Mouse (Mus musculus) lung, postnatal 0 days (tissue): ENCODE results near the gene Efcab6. TPM values are rescaled to one million over a fixed set of nuclear protein-coding genes. Genes with fewer than 3 reads are reported as not detected.

Experiments used
- ATAC-seq: fragments of 200-750 bp; cut with Nextera tagmentation; 2 replicates; pipeline ENCODE4 v1.8.0; 2017; ENCODE audit warnings: moderate library complexity
- DNase-seq: peaks from one replicate; pipeline ENCODE4 v3.0.0-alpha.2; 2016; ENCODE audit warnings: low spot score
- H3K27ac ChIP-seq: fragments of 300-500 bp; sonication (generic); 2 replicates; pipeline ENCODE4 v1.5.1; 2014; ENCODE audit warnings: antibody characterized with exemption, mild to moderate bottlenecking, low read length, mixed read lengths
- H3K27me3 ChIP-seq: fragments of 300-500 bp; sonication (generic); replicated peaks from 2 replicates; pipeline ENCODE4 v1.6.1; 2014; ENCODE audit warnings: low read length, mixed read lengths; ENCODE audit not compliant: insufficient read depth
- H3K36me3 ChIP-seq: fragments of 300-500 bp; sonication (generic); 2 replicates; pipeline ENCODE4 v1.6.1; 2014; ENCODE audit warnings: low read length, mixed read lengths; ENCODE audit not compliant: insufficient read depth
- H3K4me1 ChIP-seq: fragments of 300-500 bp; sonication (generic); 2 replicates; pipeline ENCODE4 v1.6.1; 2014; ENCODE audit warnings: antibody characterized with exemption, low read depth, low read length, mixed read lengths; ENCODE audit not compliant: insufficient read depth
- H3K4me2 ChIP-seq: fragments of 300-500 bp; sonication (generic); replicated peaks from 2 replicates; pipeline ENCODE4 v1.6.1; 2014; ENCODE audit warnings: low read depth, mild to moderate bottlenecking, low read length, moderate library complexity, mixed read lengths
- H3K4me3 ChIP-seq: fragments of 300-500 bp; sonication (generic); 2 replicates; pipeline ENCODE4 v1.5.1; 2014; ENCODE audit warnings: low read depth, low read length
- H3K9ac ChIP-seq: fragments of 300-500 bp; sonication (generic); replicated peaks from 2 replicates; pipeline ENCODE4 v1.6.1; 2014; ENCODE audit warnings: low read depth, mild to moderate bottlenecking
- H3K9me3 ChIP-seq: fragments of 300-500 bp; sonication (generic); 2 replicates; pipeline ENCODE4 v1.6.1; 2016; ENCODE audit warnings: low read length, mixed read lengths
- CTCF ChIP-seq: IDR thresholded peaks from 2 replicates; pipeline ENCODE4 v1.5.1; 2016; ENCODE audit warnings: antibody characterized with exemption, mild to moderate bottlenecking
- EP300 ChIP-seq: IDR thresholded peaks from 2 replicates; pipeline ENCODE4 v1.6.1; 2016; ENCODE audit warnings: antibody characterized with exemption, mild to moderate bottlenecking, control low read depth
- WGBS: fragments of 180-500 bp; shearing (Covaris S2); extraction: QIAGEN DNeasy Blood & Tissue Kit; methylation state at CpG from one replicate; pipeline ENCODE4 v1.1.7; 2014; 5-methylcytosine and 5-hydroxymethylcytosine counted together
- polyA plus RNA-seq: library from polyadenylated mRNA; unstranded; fragments of >200 nt; fragmentation: Nextera tagmentation; extraction: Ambion mirVana; gene quantifications from 2 replicates; pipeline ENCODE4 v1.2.1, GENCODE M21; 2015

Efcab6 gene
- polyA plus RNA-seq, 1 experiment from 2014 or later: 0.63 TPM

DNA sequence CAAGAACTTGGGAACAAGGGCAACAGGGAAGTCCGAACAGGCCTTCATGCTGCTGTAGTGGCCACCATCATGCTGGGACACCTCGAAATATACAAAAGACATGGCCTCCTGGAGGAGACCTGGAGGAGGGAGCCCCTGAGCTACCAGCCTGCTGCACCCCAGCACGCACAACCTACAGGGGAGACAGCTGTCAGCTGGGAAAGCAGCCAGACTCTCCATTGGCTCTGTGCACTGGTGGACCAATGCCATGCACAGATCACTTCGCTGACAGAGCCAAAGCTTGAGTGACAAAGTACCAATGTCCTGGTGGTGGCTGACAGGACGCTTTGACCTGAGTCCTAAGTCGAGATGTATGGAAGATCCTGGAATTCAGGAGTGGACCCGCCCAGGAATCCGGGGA, 30.9 kb upstream of the Efcab6 start:
- Histone ChIP-seq H3K4me2 (no peak overlapping the region), H3K27ac (no peak overlapping the region), H3K4me3 (no peak overlapping the region), H3K9ac (no peak overlapping the region), H3K36me3 (no peaks in the 10 kb centered on the region), H3K9me3 (no peaks in the 10 kb centered on the region), H3K4me1 (no peaks in the 10 kb centered on the region), H3K27me3 (no peaks in the 10 kb centered on the region)
- WGBS: 63% methylated on average over 8 of the region's 8 CpGs
- ATAC-seq: no peak
- TF ChIP-seq EP300 (no peak), CTCF (no peak)
- no peak for DNase-seq

- no peak for DNase-seq
- H3K4me3 ChIP-seq: no peak overlapping the region
- ATAC-seq: no peak
- WGBS: 56% methylated on average over 7 of the region's 7 CpGs
- TF ChIP-seq CTCF (no peak), EP300 (no peak)
- H3K9ac ChIP-seq: no peak overlapping the region
- no peaks in the 10 kb centered on the region for H3K27me3 ChIP-seq
- H3K4me1 ChIP-seq: no peaks in the 10 kb centered on the region
- H3K4me2 ChIP-seq: no peak overlapping the region
- H3K27ac ChIP-seq: no peak overlapping the region
- H3K36me3 ChIP-seq: no peaks in the 10 kb centered on the region
- H3K9me3 ChIP-seq: no peaks in the 10 kb centered on the region
These were observed 29.7 kb upstream of the Efcab6 start for GRCm38 (mm10) chr15:84094921-84095320.

GRCm38 (mm10) chr15:84086775-84087174, 21.6 kb upstream of the Efcab6 start:
- no peak overlapping the region for H3K4me3 ChIP-seq
- no peaks in the 10 kb centered on the region for H3K9me3 ChIP-seq
- H3K36me3 ChIP-seq: no peaks in the 10 kb centered on the region
- H3K27me3 ChIP-seq: no peaks in the 10 kb centered on the region
- H3K4me1 ChIP-seq: no peaks in the 10 kb centered on the region
- H3K9ac ChIP-seq: no peak overlapping the region
- no peak for TF ChIP-seq EP300
- no peak for TF ChIP-seq CTCF
- ATAC-seq (no peak), DNase-seq (no peak)
- WGBS: 28% methylated on average over 9 of the region's 9 CpGs
- H3K27ac ChIP-seq: no peak overlapping the region
- H3K4me2 ChIP-seq: no peak overlapping the region

- H3K4me1 ChIP-seq: no peaks in the 10 kb centered on the region
- no peaks in the 10 kb centered on the region for H3K27me3 ChIP-seq
- H3K4me2 ChIP-seq: no peak overlapping the region
- 21% methylated on average over 12 of the region's 12 CpGs for WGBS
- peak; percentile 19 for DNase-seq
- no peak overlapping the region for H3K4me3 ChIP-seq
- no peaks in the 10 kb centered on the region for H3K36me3 ChIP-seq
- H3K9me3 ChIP-seq: no peaks in the 10 kb centered on the region
- H3K9ac ChIP-seq: no peak overlapping the region
- TF ChIP-seq EP300 (no peak), CTCF (no peak)
- no peak overlapping the region for H3K27ac ChIP-seq
- ATAC-seq: no peak
These were observed 21.2 kb upstream of the Efcab6 start for GRCm38 (mm10) chr15:84086364-84086763.

DNA sequence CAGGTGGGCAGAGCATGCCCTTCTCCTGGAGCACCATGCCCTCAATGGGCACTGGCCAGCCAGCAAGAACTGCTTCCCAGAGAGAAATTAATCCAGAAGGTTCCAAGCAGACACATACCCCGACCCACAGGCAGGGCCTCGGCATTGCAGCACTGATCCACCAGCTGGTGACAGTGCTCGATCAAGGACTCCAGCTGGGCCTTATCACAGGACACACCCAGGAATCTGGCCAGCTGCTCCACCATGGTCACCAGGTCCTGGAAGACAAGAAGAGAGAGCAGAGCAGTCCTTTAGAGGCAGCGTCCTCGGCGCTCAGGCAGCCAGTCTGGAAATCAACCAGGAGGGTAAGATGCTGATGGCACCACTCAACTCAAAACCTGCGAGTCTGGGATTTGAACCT, 14.9 kb upstream of the Efcab6 start:
- ATAC-seq (peak; percentile 81), DNase-seq (peak; percentile 71)
- no peak overlapping the region for H3K4me2 ChIP-seq
- H3K4me3 ChIP-seq: no peak overlapping the region
- no peak overlapping the region for H3K27ac ChIP-seq
- WGBS: 24% methylated on average over 7 of the region's 7 CpGs
- H3K36me3 ChIP-seq: no peaks in the 10 kb centered on the region
- H3K4me1 ChIP-seq: no peaks in the 10 kb centered on the region
- no peaks in the 10 kb centered on the region for H3K27me3 ChIP-seq
- no peaks in the 10 kb centered on the region for H3K9me3 ChIP-seq
- no peak for TF ChIP-seq EP300
- TF ChIP-seq CTCF: 0 out of 2 replicates have a peak, but pooled peaks have one; percentile 13
- no peak overlapping the region for H3K9ac ChIP-seq

DNA sequence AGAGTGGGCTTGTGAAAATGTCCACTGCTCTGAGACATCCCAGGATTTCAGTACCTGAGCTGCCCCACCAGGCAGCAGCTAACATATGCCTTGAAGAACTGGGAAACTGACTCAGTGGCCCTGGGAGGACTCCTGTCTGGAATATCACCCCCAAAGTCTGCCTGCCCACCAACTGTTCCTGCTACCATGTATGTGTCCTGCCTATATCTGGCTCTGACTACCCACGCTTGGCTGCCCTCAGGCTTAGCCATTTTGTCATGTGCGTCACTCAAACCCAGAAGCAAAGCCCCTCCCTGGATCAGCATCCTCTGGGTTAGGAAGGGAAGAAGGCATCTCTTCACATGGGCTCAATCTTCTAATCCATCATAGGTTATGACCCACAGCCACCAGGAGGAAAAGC, 14.3 kb upstream of the Efcab6 start:
- H3K9ac ChIP-seq: no peak overlapping the region
- H3K4me2 ChIP-seq: no peak overlapping the region
- no peaks in the 10 kb centered on the region for H3K9me3 ChIP-seq
- no peak overlapping the region for H3K27ac ChIP-seq
- WGBS: 86% methylated on average over 2 of the region's 2 CpGs
- no peaks in the 10 kb centered on the region for H3K36me3 ChIP-seq
- ATAC-seq: no peak
- H3K4me3 ChIP-seq: no peak overlapping the region
- TF ChIP-seq CTCF (no peak), EP300 (no peak)
- H3K4me1 ChIP-seq: no peaks in the 10 kb centered on the region
- DNase-seq: no peak
- H3K27me3 ChIP-seq: no peaks in the 10 kb centered on the region

GRCm38 (mm10) chr15:84078667-84079066, 13.5 kb upstream of the Efcab6 start:
- WGBS: 65% methylated on average over 13 of the region's 13 CpGs
- no peaks in the 10 kb centered on the region for H3K36me3 ChIP-seq
- H3K4me3 ChIP-seq: no peak overlapping the region
- no peak overlapping the region for H3K4me2 ChIP-seq
- DNase-seq: no peak
- no peaks in the 10 kb centered on the region for H3K9me3 ChIP-seq
- no peak for TF ChIP-seq CTCF
- no peak for TF ChIP-seq EP300
- H3K27me3 ChIP-seq: no peaks in the 10 kb centered on the region
- no peak overlapping the region for H3K27ac ChIP-seq
- no peak overlapping the region for H3K9ac ChIP-seq
- H3K4me1 ChIP-seq: no peaks in the 10 kb centered on the region
- ATAC-seq: no peak
